Mouse (Mus musculus) left cerebral cortex, adult 18-20 months (tissue): Measurements from ENCODE around the gene Mpl. TPM values are rescaled to one million over a fixed set of nuclear protein-coding genes. Genes with fewer than 3 reads are reported as not detected.

ENCODE experiments used
- DNase-seq, 2 experiments: peaks; one replicate each; pipeline ENCODE4 v3.0.0; 2021 to 2022; ENCODE audit warnings: low spot score in 2 of 2, mixed read lengths in 1 of 2
- long read RNA-seq, 2 experiments: library from polyadenylated mRNA; stranded (forward); transcript quantifications; one replicate each; pipeline ENCODE4 v2.0.0; 2021
- total RNA-seq, 2 experiments: library from RNA; stranded (reverse); gene quantifications; 2 replicates each; pipeline ENCODE4 v1.2.3; 2021

The Mpl gene
- under 1 TPM; 0.51 to 0.91 TPM for total RNA-seq
- long read RNA-seq, experiment 1, partial matches to known transcripts, result 0 of 1 reads
- long read RNA-seq, experiment 1, other reads (novel, unspliced or antisense), result 1 of 1 reads
- long read RNA-seq, experiment 2, result 0 reads

GRCm38 (mm10) chr4:118457345-118457975 lies at the start of gene Mpl:
Mpl (minus strand) TSS chr4:118457513.
- no peak for DNase-seq

GRCm38 (mm10) chr4:118505551-118505950 lies 48.2 kb upstream of the Mpl start:
- no peak for DNase-seq

GRCm38 (mm10) chr4:118500792-118501191 lies 43.5 kb upstream of the Mpl start:
- no peak for DNase-seq

GRCm38 (mm10) chr4:118500171-118500724 lies 42.9 kb upstream of the Mpl start:
- peak in 1 of 2 experiments; percentile 23 for DNase-seq

- DNase-seq, result no peak
These were observed 33.1 kb upstream of the Mpl start for GRCm38 (mm10) chr4:118490461-118490860.

GRCm38 (mm10) chr4:118489717-118490132 lies 32.4 kb upstream of the Mpl start, which contains the start of gene Tie1:
Tie1 (minus strand) TSS chr4:118490061.
- no peak for DNase-seq

- DNase-seq, result no peak
These were observed 19.6 kb upstream of the Mpl start for GRCm38 (mm10) chr4:118476773-118477530.

GRCm38 (mm10) chr4:118472687-118473086 lies 15.4 kb upstream of the Mpl start:
- no peak for DNase-seq

- DNase-seq, result no peak
These were observed 14.0 kb upstream of the Mpl start for GRCm38 (mm10) chr4:118471281-118471680.

- DNase-seq, result no peak
These were observed 8.4 kb upstream of the Mpl start for GRCm38 (mm10) chr4:118465697-118466163.

- DNase-seq, result peak in 1 of 2 experiments; percentile 48
These were observed 7.6 kb upstream of the Mpl start for GRCm38 (mm10) chr4:118464956-118465355.

GRCm38 (mm10) chr4:118446415-118447153 lies 10.7 kb downstream of the Mpl start:
- DNase-seq, result no peak

- peak in 1 of 2 experiments; percentile 25 for DNase-seq
These were observed 11.4 kb downstream of the Mpl start for GRCm38 (mm10) chr4:118445781-118446414.

GRCm38 (mm10) chr4:118445088-118445487 lies 12.2 kb downstream of the Mpl start:
- peak in 1 of 2 experiments; percentile 42 for DNase-seq

GRCm38 (mm10) chr4:118437829-118438253 lies 19.5 kb downstream of the Mpl start:
- no peak for DNase-seq

GRCm38 (mm10) chr4:118436820-118437603 lies 20.3 kb downstream of the Mpl start, which contains the start of gene Cdc20:
Cdc20 (minus strand) TSS chr4:118437352.
- DNase-seq, result peak; percentile 80 to 86

GRCm38 (mm10) chr4:118432332-118432731 lies 25.0 kb downstream of the Mpl start:
- DNase-seq, result no peak

GRCm38 (mm10) chr4:118429215-118429895 lies 28.0 kb downstream of the Mpl start:
- no peak for DNase-seq
